Mouse (Mus musculus): Measurements from ENCODE around the gene Zfhx3.

Gene Zfhx3

DNA sequence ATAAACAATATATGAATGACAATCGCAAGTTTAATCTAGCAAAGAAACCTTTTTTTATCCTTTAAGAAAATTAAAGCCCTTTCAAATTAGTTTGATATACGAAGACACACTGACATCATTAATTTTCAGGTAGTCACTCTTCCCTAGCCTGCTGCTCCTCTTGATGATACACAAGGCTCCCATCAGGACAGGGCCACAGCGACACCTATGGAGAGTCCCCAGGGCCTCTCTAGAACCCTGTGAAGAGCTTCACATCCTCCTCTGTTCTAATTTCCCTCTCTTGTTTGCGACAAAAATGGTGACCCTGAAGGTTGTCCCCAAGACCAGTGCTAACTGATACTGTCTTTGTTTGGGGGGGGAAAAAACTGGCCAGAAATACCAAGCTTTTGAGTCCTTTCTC, 144.5 kb downstream of the Zfhx3 start:
- DNase-seq (ENCODE audit: extremely low spot score, low spot score): no peak

DNA sequence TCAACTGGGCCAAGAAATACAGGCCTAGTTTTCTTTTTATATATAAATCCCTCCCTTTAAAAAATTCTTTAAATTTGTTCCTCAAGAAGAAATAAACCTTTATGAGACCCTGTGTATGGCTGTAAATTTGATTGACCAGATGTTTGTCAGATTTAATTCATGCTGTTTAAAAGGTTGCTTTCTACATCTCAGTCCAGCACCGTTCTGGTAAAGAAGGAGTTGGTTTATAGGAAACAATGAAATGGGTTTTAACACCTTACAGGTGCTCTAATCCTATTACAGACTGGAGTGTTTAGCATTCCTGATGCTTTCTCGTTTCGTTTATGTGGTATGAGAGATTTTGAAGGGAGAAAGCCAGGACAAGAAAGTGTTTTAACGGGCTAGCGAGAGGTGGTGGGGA, 147.2 kb downstream of the Zfhx3 start:
- no peak for DNase-seq (ENCODE audit: extremely low spot score, low spot score)

DNA sequence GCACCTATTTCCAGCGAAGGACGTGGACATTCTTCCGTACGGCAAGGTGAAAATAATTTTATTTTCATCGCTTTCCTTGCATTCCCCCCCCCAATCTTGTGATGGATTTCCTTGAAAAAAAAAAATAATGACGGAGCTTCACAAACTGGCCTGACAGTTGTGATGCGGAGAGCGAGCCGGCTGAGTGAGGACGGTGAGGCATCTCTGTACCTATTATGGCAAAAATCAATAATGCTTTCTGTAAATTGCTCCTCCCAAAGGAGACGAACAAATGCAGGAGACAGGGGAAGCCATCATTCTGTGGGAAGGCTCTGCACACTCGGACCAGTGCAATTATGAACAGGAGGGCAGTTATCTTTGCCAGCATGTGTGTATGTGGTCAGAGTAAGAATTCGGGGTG, 156.2 kb downstream of the Zfhx3 start:
- DNase-seq (ENCODE audit: extremely low spot score, low spot score): no peak

DNA sequence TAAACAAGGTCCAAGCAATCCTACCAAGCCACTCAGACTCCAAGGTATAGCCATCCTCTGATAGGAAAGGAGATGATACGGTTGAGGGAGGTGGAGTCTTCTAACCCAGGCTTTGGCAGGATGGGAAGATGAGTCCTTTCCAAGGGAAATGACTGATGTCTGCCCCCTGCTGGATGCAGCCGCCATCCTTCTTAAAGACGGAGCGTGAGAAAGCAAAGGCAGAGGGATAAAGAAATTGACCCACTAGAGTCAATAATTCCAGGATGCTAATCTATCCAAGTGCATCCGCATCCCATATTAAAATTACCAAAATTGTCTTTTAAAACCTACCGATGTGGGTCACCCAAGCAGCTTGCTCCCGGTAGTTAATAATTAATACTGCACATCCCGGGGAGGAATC, 158.7 kb downstream of the Zfhx3 start:
- DNase-seq (ENCODE audit: extremely low spot score, low spot score): peak; percentile 47

DNA sequence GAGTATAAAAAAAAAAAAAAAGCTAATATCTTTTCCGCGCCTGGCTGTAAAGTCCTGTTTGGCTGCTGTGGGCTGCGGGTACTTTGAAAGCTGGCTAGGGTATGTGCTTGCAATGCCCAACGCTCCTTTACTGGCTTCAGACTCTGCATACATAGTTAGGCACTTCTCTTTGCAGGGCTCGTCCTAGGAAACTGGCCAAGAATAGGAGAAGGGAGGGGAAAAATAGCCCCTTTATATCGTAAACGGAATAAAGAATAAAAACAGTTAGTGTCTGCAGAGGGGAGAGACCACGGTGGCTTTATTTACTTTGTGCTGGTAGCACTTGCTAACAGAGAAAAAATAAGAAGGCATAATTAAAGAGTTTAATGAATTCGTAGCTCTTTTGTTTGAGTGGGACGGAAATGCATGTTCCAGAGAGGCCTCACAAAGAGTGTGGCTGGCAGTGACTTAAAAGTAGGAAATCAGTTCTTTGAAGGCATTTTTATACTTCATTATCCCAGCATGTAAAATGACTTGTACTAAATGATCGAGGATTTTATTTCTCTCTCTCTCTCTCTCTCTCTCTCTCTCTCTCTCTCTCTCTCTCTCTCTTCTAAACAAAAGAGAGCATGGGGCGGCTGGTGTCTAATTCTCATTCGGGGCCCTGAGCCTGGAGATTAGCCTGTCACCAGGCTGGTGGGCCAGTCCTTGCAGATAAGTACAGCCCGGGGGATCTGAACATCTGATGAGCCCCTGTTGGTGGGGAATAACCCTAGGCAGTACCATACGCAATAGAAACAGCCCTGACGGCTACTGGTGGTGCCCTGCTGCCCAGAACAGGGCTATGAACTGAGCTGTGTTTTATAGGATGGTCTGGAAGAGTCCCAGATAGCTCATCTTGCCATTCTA, 159.8 kb downstream of the Zfhx3 start:
- peak; percentile 12 for DNase-seq (ENCODE audit: extremely low spot score, low spot score)

DNA sequence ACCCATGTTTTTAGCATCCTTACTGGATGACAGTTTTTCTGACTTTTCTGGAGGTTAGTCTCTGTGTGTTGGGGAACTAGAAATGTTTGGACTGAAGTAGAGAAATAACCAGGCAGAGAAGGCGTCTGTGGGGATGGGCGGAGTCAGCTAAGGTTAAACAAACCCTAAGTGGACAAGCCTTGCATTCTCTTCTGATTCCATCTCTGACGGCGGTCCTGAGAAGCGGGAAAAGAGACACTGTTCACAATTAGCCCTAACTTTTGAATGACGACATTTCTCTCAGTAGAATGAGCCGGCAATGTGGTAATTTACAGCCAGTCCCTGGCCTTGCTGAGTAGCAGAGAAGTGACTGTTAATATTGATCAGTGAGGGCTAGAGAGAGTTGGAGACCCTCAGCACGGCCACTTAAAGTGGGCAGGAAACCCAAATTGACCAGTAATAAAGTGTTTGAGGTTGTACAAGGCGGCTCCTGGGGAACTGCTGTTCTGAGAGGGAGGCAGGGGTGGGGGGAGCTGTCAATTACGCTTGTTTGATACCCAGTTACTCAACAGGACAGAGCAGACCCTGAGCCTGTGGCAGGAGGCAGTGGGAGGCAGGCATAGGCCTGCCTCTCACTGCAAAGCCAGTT, 162.1 kb downstream of the Zfhx3 start:
- DNase-seq (ENCODE audit: extremely low spot score, low spot score): peak; percentile 32

DNA sequence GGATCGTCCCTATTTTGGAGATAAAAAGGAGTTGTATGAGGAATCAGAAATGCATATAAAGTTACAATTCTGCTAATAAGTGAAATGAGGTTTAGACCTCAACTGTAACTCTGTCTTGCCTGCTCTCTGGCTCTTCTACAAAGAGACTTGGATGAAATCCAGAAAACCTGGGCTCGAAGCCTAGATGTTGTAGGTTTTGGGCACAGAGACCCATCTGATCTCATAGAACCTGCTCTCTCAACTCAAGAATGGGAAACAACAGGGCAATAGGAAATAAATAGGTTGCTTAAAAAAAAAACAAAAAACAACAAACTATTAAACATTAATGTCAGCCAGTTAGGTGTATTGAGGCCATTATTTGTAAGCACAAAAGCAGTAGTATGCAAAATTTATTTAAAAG, 182.6 kb downstream of the Zfhx3 start:
- DNase-seq (ENCODE audit: extremely low spot score, low spot score): no peak

DNA sequence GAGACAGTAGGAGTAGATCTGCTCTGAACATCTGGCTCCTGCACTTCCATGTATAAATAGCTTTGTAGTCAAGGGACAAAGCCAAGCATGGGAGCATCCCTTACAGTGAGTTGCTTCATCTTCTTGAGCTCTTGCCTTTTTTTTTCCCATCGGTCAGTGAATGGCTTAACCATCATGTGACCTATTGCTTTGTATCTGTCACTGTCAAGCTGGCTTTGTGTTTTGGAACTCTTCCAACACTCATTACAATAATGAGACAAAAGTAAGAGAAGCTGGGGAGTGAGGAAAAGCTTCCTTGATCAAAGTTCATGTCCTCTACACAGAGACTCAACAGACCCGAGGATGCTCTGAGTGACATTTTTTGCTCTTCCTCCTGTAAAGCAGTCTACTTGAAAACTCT, 183.0 kb downstream of the Zfhx3 start:
- no peak for DNase-seq (ENCODE audit: extremely low spot score, low spot score)

DNA sequence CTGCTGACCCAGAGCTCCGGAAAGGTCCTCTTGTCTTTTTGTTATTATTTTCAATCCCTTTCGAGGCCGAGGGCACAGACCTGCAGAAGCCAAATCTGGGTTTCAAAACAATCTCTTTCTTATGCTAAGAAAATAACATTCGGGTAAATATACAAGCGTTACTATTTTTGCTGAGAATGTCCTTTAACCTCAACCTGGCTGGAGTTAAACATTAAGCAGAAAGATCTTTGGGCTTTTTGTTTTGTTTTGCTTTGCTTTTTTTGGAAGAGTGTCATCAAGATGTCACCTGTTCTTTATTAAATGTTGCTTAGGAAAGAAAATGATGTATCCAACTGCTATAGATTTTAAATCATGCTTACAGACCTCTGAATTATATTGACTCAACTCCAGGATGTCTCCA, 204.1 kb downstream of the Zfhx3 start:
- DNase-seq (ENCODE audit: extremely low spot score, low spot score): no peak

DNA sequence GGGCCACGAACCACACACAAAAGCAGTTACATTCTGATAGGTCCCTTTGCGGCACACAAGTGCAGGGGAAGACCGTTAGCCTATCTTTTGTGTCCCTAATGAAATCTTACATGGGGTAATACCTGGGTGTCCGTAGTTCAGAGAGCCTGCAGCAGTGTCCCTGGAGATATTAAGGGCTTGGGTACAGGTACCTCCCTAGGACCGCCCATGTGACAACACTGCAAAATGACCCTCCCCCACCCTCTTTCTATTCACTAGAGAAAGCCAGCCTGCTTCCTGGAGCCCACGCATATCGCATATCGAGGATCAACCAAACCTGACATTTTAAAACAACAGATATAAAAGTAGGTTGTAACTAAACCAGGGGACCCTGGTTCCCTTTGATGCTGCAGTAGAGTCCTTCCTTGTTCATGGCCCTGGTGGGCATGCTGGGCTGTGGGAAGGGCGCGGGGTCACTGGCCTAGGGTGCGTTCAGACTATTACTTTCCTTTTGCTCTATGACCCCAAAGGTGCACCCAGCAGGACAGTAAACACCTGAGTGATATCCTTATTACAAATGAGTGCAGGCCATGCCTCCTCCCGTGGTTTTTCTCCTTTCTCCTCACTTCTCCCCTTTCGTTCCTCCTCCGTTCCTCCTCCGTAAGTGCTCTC, 206.3 kb downstream of the Zfhx3 start:
- no peak for DNase-seq (ENCODE audit: extremely low spot score, low spot score)

DNA sequence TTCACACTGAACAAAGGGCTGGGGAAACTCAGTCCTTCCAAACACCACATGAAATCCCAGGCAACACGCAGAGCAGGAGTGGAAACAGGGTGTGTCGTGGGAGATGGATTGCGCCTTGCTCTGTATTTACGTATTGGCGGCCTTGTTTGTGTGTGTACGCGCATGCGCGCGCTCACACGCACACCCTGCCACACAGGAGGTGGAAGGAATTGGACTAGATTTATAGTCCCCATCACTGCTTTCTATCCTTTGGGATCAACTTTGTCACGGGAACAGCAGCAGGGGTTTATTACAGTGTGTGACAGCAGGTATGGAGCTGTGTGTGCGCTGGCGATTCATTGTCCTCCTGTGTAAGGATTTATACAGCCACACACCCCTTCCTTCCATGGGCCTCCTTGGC, 228.4 kb downstream of the Zfhx3 start:
- DNase-seq (ENCODE audit: extremely low spot score, low spot score): no peak

DNA sequence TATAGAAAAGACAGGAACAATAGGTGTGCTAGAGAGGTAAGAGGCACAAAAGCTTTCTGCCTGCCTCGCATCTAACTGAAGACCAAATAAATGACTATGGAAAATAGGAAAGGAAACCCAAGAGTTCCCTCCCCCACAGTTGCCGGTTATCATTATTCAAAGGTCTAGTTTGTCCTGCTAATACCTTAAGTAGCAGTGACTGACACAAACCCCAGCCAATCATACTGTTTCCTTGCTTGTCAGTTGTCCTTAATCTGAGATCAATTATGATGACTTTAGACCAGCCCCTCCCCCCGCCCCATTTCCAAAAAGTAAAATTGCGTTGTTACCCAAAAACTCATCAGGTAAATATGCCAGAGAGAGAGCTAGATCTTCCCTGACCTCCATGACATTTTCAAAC, 240.9 kb downstream of the Zfhx3 start:
- no peak for DNase-seq (ENCODE audit: extremely low spot score, low spot score)

DNA sequence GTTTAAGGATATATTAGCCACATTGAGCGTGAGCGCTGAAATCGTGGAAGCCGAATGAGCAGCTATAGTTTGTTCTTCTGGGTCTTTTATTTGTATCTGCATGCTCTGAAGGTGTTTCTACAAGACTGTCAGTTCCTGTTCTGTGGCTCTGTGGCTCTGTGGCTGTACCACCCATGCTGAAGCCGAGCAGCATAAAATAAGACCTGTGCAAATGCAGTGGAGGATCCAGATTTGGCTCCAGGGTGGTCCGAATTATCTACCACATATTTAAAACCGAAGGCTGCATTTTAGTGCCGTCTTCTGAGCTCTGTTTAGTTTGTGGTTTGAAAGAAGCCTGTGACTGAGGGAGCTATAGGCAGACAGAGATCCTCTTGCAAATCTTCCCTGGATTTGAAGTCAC, 241.5 kb downstream of the Zfhx3 start:
- DNase-seq (ENCODE audit: extremely low spot score, low spot score): no peak

DNA sequence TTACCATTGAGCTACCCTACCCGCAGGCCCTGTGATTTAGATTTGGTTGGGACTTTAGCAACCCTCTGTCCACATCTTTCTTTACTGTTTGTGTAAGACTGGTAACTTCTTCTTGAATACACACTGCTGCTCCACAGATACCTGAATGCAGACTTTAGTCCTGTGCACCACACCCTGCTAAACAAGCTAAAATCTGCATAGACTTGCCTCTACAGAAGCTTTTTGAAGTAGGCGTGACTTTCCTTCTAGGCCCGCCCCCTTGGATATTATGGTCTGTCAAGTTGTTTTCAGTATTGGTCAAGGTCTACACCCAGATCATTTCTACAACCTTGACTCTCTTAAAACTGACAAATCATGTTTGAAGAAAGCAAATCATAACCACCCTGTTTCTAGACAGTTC, 243.8 kb downstream of the Zfhx3 start:
- DNase-seq (ENCODE audit: extremely low spot score, low spot score): no peak

DNA sequence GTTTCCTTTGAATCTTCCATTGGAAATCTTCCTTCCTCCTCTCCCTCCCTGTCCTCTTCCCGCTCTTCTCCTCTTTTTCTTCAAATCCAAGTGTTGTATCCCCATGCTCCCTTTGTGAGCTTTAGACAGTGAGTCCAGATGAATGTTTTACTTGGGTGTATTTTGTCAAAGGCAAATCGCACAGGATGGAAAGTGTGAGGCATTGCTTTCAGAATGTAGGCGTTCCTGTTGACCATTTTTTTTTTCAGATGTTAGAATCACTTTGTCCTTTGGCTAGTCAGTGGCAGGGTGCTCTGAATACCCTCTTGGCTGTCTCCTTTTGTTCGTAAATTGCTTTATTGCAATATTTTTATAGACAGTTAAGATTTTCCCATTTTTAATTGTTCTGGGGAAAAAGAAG, 245.6 kb downstream of the Zfhx3 start:
- DNase-seq (ENCODE audit: extremely low spot score, low spot score): no peak

DNA sequence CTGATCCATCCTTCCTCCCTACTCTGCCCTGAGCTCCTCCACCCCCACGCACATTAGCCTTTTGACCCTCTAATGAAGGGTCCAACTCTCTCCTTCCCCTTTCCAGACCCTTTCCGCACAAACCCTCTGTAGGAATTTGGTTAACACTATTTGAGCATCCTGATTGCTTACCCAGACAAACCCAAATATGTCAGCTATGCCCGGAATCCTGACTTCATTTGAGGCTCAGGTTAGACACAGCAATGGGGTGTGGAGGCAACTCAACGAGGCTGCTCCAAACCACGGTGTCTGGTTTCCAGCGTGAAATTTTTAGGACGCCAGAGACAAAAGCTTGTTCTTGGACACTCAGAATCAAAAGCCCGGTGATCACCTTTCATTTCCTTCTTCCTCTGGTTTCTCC, 252.1 kb downstream of the Zfhx3 start:
- DNase-seq (ENCODE audit: extremely low spot score, low spot score): peak; percentile 25

DNA sequence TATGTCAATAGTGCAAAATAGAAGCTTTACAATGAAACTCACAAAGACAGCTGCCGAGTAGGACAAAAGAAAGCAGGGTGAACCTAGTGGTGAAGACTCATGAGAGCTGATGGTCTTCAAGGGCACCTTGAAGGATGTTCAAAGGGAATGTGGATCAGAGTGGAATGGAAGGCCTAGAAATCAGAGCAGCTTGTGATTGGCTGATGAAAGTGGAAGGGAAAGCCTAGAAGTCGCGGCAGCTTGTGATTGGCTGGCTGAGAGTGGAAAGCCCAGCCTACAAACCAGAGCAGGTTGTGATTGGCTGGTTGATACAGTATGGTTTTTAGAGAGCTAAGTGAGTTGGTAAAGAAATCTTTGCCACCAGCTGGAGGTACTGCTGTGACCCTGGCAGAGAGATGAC, 272.6 kb downstream of the Zfhx3 start:
- no peak for DNase-seq (ENCODE audit: extremely low spot score, low spot score)

DNA sequence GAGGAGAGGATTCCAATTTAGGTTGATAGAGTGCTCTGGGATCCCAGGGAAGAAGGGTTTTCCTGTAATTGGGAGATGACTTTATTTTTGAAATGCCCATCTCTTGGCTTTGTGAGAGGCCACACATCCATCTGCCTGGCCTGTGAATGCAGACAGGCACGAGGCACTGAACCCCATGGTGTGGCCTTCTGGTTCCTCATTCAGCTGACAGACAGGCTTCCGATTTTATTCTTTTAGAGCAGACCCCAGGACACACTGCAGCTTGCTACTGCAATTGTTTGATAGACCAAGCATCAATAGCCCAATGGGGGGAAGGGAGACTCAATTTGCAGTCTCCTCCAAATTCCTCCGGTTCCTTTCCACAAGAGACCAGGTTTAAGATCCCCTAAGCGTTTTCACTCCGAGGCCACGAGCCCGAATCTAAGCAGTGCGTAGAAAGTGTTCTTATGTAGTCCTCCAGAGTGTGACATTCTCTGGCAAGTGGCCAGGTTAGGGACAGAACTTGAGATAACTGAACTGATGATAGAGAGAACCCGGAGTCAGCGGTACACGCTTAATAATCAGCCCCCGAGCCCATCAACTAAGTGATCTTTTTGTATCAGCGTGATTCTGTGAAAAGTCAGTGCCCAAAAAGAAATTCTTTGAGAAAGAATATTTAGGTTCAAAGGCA, 275.9 kb downstream of the Zfhx3 start:
- no peak for DNase-seq (ENCODE audit: extremely low spot score, low spot score)

DNA sequence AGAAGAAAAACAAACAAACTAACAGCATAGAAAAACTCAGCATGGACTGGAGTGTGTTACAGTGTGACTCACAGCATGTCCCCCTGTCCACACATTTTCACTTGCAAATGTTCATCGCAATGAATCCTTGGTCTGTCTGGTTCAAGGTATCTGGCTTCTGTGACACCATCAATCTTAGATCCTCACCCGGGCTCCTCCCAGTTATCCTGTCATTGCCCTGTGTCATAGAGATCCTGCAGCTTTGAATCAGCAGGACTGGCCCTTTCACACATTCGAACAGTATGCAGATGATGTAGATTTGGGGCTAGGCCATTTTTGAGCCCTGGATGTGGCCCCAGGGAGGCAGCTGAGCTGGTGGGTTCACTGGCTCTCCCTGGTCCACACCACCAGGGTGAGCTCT, 278.1 kb downstream of the Zfhx3 start:
- DNase-seq (ENCODE audit: extremely low spot score, low spot score): no peak

DNA sequence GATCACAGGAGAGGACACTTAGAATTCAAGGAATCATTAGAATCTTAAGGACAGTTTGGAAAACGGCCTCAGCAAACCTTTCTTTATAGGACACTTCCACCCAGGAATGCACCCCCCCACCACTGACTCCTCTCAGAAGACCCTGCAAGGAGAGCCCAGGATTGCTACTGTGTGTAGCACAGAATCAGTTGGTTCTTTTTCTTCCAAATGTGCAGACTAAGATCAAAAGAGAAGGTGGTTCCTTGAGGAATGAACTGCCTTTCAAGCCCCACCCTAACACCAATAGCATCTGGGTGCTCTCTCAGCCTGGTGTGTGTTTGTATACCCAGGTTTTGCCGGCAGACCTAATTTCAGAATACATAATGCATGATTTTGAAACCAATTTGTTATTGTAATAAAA, 279.6 kb downstream of the Zfhx3 start:
- DNase-seq (ENCODE audit: extremely low spot score, low spot score): no peak

DNA sequence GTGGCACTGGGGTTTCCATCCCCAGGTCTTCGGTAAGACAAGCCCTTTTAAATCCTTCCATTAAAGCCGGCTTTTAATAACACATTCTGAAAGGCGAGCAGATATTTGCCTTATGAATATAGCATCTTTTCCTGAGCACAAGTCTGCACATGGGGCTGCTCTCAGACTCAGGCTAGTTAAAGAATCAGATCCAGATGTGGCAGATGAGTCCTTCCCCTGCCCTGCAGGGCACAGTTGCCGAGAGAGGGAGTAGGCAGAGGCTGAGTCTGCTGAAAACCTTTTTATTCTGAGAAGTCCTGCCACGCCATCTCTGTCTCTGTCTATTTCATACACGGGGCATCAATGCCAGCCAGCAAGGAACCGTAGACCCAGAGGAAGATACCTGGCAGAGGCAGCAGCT, 289.9 kb downstream of the Zfhx3 start:
- DNase-seq (ENCODE audit: extremely low spot score, low spot score): no peak

DNA sequence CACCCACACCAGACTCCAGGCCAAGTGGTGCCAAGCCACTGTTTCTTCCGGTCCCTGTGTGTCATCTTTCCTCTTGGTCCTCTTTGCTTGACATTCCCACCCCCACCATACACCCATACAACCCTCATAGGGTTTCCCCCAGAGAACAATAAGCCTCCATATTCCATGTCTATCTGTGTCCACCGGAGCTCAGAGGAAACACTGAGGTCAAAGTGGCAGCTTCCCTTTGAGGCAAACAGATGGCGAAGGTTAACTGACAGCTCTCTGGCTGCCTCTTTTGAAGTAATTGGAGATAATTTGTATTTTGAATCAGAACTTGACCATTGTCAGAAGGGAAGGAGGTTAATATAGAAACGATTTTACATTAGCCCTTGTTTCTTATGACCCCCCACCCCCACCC, 292.0 kb downstream of the Zfhx3 start:
- DNase-seq (ENCODE audit: extremely low spot score, low spot score): no peak
